Mouse (Mus musculus) kidney, embryonic 14.5 days (tissue): Measurements from ENCODE around the gene Btg1. TPM values are rescaled to one million over a fixed set of nuclear protein-coding genes. Genes with fewer than 3 reads are reported as not detected.

Experiments
- ATAC-seq: fragments of 200-750 bp; cut with Nextera tagmentation; 2 replicates; pipeline ENCODE4 v1.8.0; 2017; ENCODE audit warnings: moderate number of reproducible peaks, mild to moderate bottlenecking, moderate TSS enrichment, moderate library complexity; ENCODE audit not compliant: low FRiP score, low TSS enrichment
- H3K27ac ChIP-seq: fragments of 300-500 bp; sonication (generic); 2 replicates; pipeline ENCODE4 v1.5.1; 2014; ENCODE audit warnings: low read depth, mild to moderate bottlenecking, low read length, moderate library complexity, mixed read lengths
- H3K27me3 ChIP-seq: fragments of 300-500 bp; sonication (generic); 2 replicates; pipeline ENCODE4 v1.6.1; 2014; ENCODE audit warnings: mild to moderate bottlenecking, low read length; ENCODE audit not compliant: control insufficient read depth, insufficient read depth
- H3K36me3 ChIP-seq: fragments of 300-500 bp; sonication (generic); 2 replicates; pipeline ENCODE4 v1.6.1; 2014; ENCODE audit warnings: low read length, mixed read lengths; ENCODE audit not compliant: control insufficient read depth, insufficient read depth
- H3K4me1 ChIP-seq: fragments of 300-500 bp; sonication (generic); 2 replicates; pipeline ENCODE4 v1.6.1; 2014; ENCODE audit warnings: low read length, mixed read lengths; ENCODE audit not compliant: control insufficient read depth, insufficient read depth
- H3K4me2 ChIP-seq: fragments of 300-500 bp; sonication (generic); replicated peaks from 2 replicates; pipeline ENCODE4 v1.6.1; 2014; ENCODE audit warnings: low read depth, mild to moderate bottlenecking, low read length
- H3K4me3 ChIP-seq: fragments of 300-500 bp; sonication (generic); 2 replicates; pipeline ENCODE4 v1.5.1; 2014; ENCODE audit warnings: mild to moderate bottlenecking, low read length
- H3K9ac ChIP-seq: fragments of 300-500 bp; sonication (generic); 2 replicates; pipeline ENCODE4 v1.6.1; 2014; ENCODE audit warnings: low read depth, mild to moderate bottlenecking, low read length, moderate library complexity
- H3K9me3 ChIP-seq: fragments of 300-500 bp; sonication (generic); 2 replicates; pipeline ENCODE4 v1.6.1; 2016; ENCODE audit warnings: low read length; ENCODE audit not compliant: control insufficient read depth
- WGBS: fragments of 180-500 bp; shearing (Covaris S2); extraction: QIAGEN DNeasy Blood & Tissue Kit; methylation state at CpG from one replicate; pipeline ENCODE4 v1.1.7; 2014; 5-methylcytosine and 5-hydroxymethylcytosine counted together
- polyA plus RNA-seq: library from polyadenylated mRNA; unstranded; fragments of >200 nt; fragmentation: Nextera tagmentation; extraction: Ambion mirVana; gene quantifications from 2 replicates; pipeline ENCODE4 v1.2.1, GENCODE M21; 2014

Gene Btg1
- 47.3 and 55.9 TPM in 2 replicates for polyA plus RNA-seq

GRCm38 (mm10) chr10:96616709-96617116 is at the start of gene Btg1:
Gene Btg1, plus strand, starts transcription at chr10:96617006.
- ATAC-seq: peak; percentile 96
- Histone ChIP-seq H3K36me3 (peaks cover 14% of the 10 kb centered on the region; the same call in 1 of the 2 replicates), H3K27ac (peak within 1 kb of the TSS; percentile 88), H3K4me3 (peak within 1 kb of the TSS; percentile 71), H3K9ac (peak within 1 kb of the TSS; percentile 94), H3K27me3 (no peaks in the 10 kb centered on the region), H3K4me1 (peaks cover 5% of the 10 kb centered on the region; the same call in 1 of the 2 replicates), H3K4me2 (peak within 1 kb of the TSS; percentile 55), H3K9me3 (no peaks in the 10 kb centered on the region)
- WGBS: 0% methylated on average over 36 of the region's 37 CpGs

DNA sequence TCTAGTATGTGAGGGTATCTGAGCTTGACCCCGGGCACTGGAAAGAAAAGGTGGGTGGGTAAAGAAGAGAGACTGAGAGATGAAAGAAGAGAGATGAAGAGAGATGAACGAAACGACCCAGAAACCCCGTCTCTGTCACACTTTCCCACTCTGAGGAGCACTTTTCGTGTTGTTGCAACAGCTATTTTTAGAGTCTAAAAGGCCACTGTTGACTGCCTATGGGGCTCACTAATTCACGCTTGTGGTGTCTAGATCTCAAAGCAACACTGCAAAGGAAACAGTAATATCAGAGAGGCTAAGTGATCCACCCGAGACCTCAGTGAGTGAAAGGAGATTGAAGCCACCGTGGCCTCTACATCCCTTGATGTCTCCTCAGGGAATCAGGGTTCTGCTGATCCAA is 47.3 kb upstream of the Btg1 start:
- WGBS: 64% methylated on average over 8 of the region's 8 CpGs
- Histone ChIP-seq H3K4me1 (no peaks in the 10 kb centered on the region), H3K4me3 (no peak overlapping the region), H3K27me3 (no peaks in the 10 kb centered on the region), H3K27ac (no peak overlapping the region), H3K9ac (no peak overlapping the region), H3K36me3 (no peaks in the 10 kb centered on the region), H3K4me2 (no peak overlapping the region), H3K9me3 (no peaks in the 10 kb centered on the region)
- ATAC-seq: no peak

DNA sequence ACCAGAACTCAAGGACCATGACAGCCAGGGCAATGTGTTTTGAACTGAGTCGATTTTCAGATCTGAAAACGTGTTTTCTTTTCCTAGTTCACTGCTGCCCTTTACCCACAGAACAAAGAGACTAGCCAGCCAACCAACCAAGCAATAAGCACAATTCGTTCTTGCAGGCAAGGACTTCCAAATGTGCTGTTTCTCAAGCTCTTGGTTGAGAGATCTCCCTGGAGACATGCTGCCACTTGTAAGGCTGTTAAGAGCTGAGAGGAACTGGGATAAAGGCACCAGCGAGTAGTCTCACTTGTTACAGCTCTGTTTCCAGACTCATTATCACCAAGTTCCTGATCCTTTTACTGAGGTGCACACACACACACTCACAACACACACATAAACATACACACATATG is 45.6 kb upstream of the Btg1 start:
- no peak for ATAC-seq
- Histone ChIP-seq H3K4me2 (no peak overlapping the region), H3K27me3 (no peaks in the 10 kb centered on the region), H3K4me1 (no peaks in the 10 kb centered on the region), H3K9me3 (no peaks in the 10 kb centered on the region), H3K36me3 (no peaks in the 10 kb centered on the region), H3K9ac (no peak overlapping the region), H3K4me3 (no peak overlapping the region), H3K27ac (0 out of 2 replicates have a peak overlapping the region, but pooled peaks have one; percentile 17)
- WGBS: 32% methylated on average over 4 of the region's 4 CpGs

DNA sequence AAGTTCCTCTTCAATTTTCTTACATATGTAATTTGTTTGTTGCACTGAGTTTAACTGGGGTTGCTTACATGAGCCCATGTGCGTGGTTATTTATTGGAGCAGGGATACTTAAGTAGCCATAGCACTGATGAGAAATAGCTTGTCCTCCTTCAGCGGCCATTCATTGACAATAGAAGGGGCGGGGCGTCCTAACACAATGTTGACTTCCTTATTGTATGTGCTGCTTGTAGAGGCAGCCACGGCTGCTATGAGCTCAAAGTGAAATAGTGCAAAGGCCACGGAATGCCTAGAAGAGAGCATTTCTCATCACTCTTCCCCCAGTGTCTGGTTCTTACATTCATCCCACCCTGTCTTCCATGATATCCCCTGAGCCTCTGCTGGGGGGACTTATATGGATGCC is 42.0 kb upstream of the Btg1 start:
- WGBS: 84% methylated on average over 6 of the region's 6 CpGs
- no peaks in the 10 kb centered on the region for H3K36me3 ChIP-seq
- H3K4me3 ChIP-seq: no peak overlapping the region
- no peak for ATAC-seq
- no peak overlapping the region for H3K9ac ChIP-seq
- H3K27me3 ChIP-seq: no peaks in the 10 kb centered on the region
- H3K9me3 ChIP-seq: no peaks in the 10 kb centered on the region
- no peak overlapping the region for H3K27ac ChIP-seq
- H3K4me1 ChIP-seq: no peaks in the 10 kb centered on the region
- no peak overlapping the region for H3K4me2 ChIP-seq

- Histone ChIP-seq H3K9ac (no peak overlapping the region), H3K4me3 (no peak overlapping the region), H3K4me2 (no peak overlapping the region), H3K27ac (no peak overlapping the region), H3K4me1 (no peaks in the 10 kb centered on the region), H3K27me3 (no peaks in the 10 kb centered on the region), H3K36me3 (no peaks in the 10 kb centered on the region), H3K9me3 (no peaks in the 10 kb centered on the region)
- WGBS: 86% methylated on average over 5 of the region's 5 CpGs
- no peak for ATAC-seq
These were observed 41.5 kb upstream of the Btg1 start for GRCm38 (mm10) chr10:96575338-96575737.

DNA sequence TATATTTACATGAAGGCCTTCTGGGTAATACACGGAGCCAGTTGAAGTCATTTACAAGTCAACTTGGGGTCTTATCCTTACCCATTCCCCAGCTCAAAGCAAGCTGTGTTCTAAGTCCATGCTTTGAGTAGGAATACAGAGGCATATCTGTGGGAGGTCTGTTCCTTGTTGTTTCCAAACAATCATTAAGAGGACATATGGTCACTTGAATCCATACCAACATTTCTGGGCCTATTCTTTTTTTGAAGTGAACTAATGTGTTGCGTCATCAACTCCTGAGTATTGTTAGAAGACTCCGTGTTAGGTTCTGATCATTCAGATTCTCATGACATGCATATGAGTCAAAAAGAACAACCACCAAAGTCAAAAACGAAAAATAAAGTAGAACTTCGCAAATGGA is 37.9 kb upstream of the Btg1 start:
- Histone ChIP-seq H3K4me3 (no peak overlapping the region), H3K27ac (no peak overlapping the region), H3K9ac (no peak overlapping the region), H3K4me2 (no peak overlapping the region), H3K9me3 (no peaks in the 10 kb centered on the region), H3K27me3 (no peaks in the 10 kb centered on the region), H3K4me1 (no peaks in the 10 kb centered on the region), H3K36me3 (no peaks in the 10 kb centered on the region)
- no peak for ATAC-seq
- 86% methylated on average over 5 of the region's 5 CpGs for WGBS

DNA sequence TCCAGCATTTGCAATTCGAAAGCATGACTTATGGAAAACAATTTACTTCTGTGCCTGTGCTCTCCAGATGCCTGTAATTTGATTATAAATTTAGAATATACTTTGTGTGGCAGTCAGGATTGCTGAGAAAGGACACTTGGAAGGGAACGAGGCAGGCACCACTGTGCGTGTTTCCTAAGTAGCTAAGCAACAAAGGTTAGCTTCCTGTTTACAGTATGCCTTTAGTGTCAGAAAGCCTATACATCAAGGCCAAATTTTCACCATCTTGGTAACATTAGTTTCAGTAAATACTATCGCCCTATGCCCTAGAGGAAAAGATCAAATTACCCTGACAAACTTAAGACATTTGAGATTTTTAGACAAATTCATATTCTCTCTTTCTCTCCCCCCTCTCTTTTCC is 37.4 kb upstream of the Btg1 start:
- H3K27me3 ChIP-seq: no peaks in the 10 kb centered on the region
- no peak overlapping the region for H3K27ac ChIP-seq
- H3K9ac ChIP-seq: no peak overlapping the region
- H3K4me3 ChIP-seq: no peak overlapping the region
- no peaks in the 10 kb centered on the region for H3K4me1 ChIP-seq
- WGBS: 35% methylated on average over 4 of the region's 4 CpGs
- H3K36me3 ChIP-seq: no peaks in the 10 kb centered on the region
- H3K4me2 ChIP-seq: no peak overlapping the region
- no peak for ATAC-seq
- H3K9me3 ChIP-seq: no peaks in the 10 kb centered on the region

GRCm38 (mm10) chr10:96580246-96580645 is 36.6 kb upstream of the Btg1 start:
- H3K4me1 ChIP-seq: no peaks in the 10 kb centered on the region
- H3K9ac ChIP-seq: no peak overlapping the region
- ATAC-seq: no peak
- no peak overlapping the region for H3K4me2 ChIP-seq
- WGBS: 72% methylated on average over 7 of the region's 7 CpGs
- H3K36me3 ChIP-seq: no peaks in the 10 kb centered on the region
- H3K4me3 ChIP-seq: no peak overlapping the region
- H3K27me3 ChIP-seq: no peaks in the 10 kb centered on the region
- H3K9me3 ChIP-seq: no peaks in the 10 kb centered on the region
- no peak overlapping the region for H3K27ac ChIP-seq

- H3K36me3 ChIP-seq: no peaks in the 10 kb centered on the region
- no peak overlapping the region for H3K4me3 ChIP-seq
- 44% methylated on average over 6 of the region's 6 CpGs for whole genome bisulfite sequencing
- H3K9ac ChIP-seq: no peak overlapping the region
- H3K4me2 ChIP-seq: no peak overlapping the region
- no peaks in the 10 kb centered on the region for H3K9me3 ChIP-seq
- ATAC-seq: no peak
- no peaks in the 10 kb centered on the region for H3K27me3 ChIP-seq
- no peak overlapping the region for H3K27ac ChIP-seq
- H3K4me1 ChIP-seq: no peaks in the 10 kb centered on the region
These were observed 35.6 kb upstream of the Btg1 start for GRCm38 (mm10) chr10:96581232-96581631.
